Comparison of ENCODE assay signal across 28 mouse cellular contexts in the genomic region with DNA sequence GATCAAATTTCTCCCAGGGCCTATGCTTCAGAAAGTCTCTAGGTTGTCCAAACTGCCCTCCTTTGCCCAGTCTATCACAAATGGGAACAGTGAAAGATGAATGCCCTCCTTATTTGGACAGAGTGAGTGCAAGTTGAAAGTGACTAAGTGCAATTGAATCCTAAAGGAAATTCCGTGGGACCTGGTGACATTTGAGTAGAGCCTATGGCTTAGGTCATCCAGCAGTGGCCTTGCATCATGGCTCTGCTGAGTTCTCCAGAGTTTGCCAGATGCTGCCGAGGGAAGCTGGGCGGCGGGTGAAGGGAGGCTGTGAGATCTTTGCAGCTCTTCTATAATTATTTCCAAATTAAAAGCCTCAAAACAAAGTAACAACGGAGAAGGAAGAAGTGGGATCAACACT.
A peak's percentile ranks its signal among the peaks of the same experiment; 100 is the strongest.
DNase-seq lines count a peak whose midpoint lies in the region; ATAC-seq and TF ChIP-seq lines count a peak whose summit lies in the region.
"Had no signal": no experiment of that assay in that cellular context is flagged by ENCODE, and none has a peak within 500 bp of the region (broad histone marks: within the 10 kb centered on the region; RNA-seq: fewer than 3 reads in every experiment).

No protein-coding gene starts in this region.

- peak; percentile 26 to 27 for DNase-seq in adrenal gland, postnatal 36 days
- no peak for DNase-seq in adrenal gland, adult 8-10 months
- peak; percentile 89 for DNase-seq in 3T3-L1 (ENCODE audit: low read depth, low spot score)
- no peak for DNase-seq in Patski (ENCODE audit: low read depth, low spot score)
- DNase-seq in hindbrain, embryonic 11.5 days (ENCODE audit: low spot score), result no peak
- no peak for DNase-seq in cerebellum, adult 8-10 months
- DNase-seq: adrenal gland, postnatal 10 days; cerebellum, adult 18-20 months; gastrocnemius, postnatal 14 days; kidney, adult 18-20 months; kidney, postnatal 36 days; lung, embryonic 14.5 days; lung, postnatal 14 days; right cerebral cortex, adult 18-20 months; right cerebral cortex, postnatal 4 days; thymus, adult 2 months; thymus, postnatal 36 days had no signal

- no peak overlapping the region for H3K9ac ChIP-seq in limb, embryonic 15.5 days
- no peak overlapping the region for H3K9ac ChIP-seq in hindbrain, embryonic 11.5 days (ENCODE audit: low read depth, low read length)
- H3K9ac ChIP-seq: embryonic facial prominence, embryonic 15.5 days; forebrain, embryonic 13.5 days; heart, embryonic 15.5 days; kidney, embryonic 15.5 days; liver, embryonic 15.5 days; lung, embryonic 14.5 days; midbrain, embryonic 15.5 days; neural tube, embryonic 12.5 days had no signal

- H3K4me2 ChIP-seq in limb, embryonic 15.5 days, result no peak overlapping the region
- H3K4me2 ChIP-seq in hindbrain, embryonic 11.5 days (replicated peaks; ENCODE audit: low read depth, low read length), result no peak overlapping the region
- H3K4me2 ChIP-seq: embryonic facial prominence, embryonic 15.5 days; forebrain, embryonic 13.5 days; heart, embryonic 15.5 days; kidney, embryonic 15.5 days; liver, embryonic 15.5 days; lung, embryonic 14.5 days; midbrain, embryonic 15.5 days; neural tube, embryonic 12.5 days had no signal

- 0 out of 2 replicates have a peak overlapping the region, but pooled peaks have one; percentile 30 for H3K27ac ChIP-seq in limb, embryonic 15.5 days
- no peak overlapping the region for H3K27ac ChIP-seq in hindbrain, embryonic 11.5 days (ENCODE audit: low read depth, low read length)
- H3K27ac ChIP-seq: embryonic facial prominence, embryonic 15.5 days; forebrain, embryonic 13.5 days; kidney, embryonic 15.5 days; liver, embryonic 15.5 days; midbrain, embryonic 10.5 days; midbrain, embryonic 15.5 days; neural tube, embryonic 12.5 days had no signal

- no peak overlapping the region for H3K4me3 ChIP-seq in limb, embryonic 15.5 days
- H3K4me3 ChIP-seq in hindbrain, embryonic 11.5 days (ENCODE audit: low read depth, low read length), result no peak overlapping the region
- H3K4me3 ChIP-seq: embryonic facial prominence, embryonic 15.5 days; forebrain, embryonic 13.5 days; heart, embryonic 10.5 days; heart, embryonic 15.5 days; kidney, embryonic 15.5 days; liver, embryonic 15.5 days; midbrain, embryonic 10.5 days; midbrain, embryonic 15.5 days; neural tube, embryonic 12.5 days had no signal

- H3K9me3 ChIP-seq in limb, embryonic 15.5 days, result no peaks in the 10 kb centered on the region
- H3K9me3 ChIP-seq in hindbrain, embryonic 11.5 days (ENCODE audit: control insufficient read depth, low read length), result no peaks in the 10 kb centered on the region
- H3K9me3 ChIP-seq: embryonic facial prominence, embryonic 15.5 days; forebrain, embryonic 13.5 days; heart, embryonic 10.5 days; heart, embryonic 15.5 days; kidney, embryonic 15.5 days; liver, embryonic 15.5 days; midbrain, embryonic 10.5 days; midbrain, embryonic 15.5 days; neural tube, embryonic 12.5 days had no signal

- ATAC-seq in Patski, result peak; percentile 62
- no peak for ATAC-seq in limb, embryonic 15.5 days (ENCODE audit: insufficient number of reproducible peaks, low FRiP score, low TSS enrichment, low read depth)
- ATAC-seq in hindbrain, embryonic 11.5 days (ENCODE audit: low FRiP score), result no peak
- ATAC-seq: forebrain, embryonic 13.5 days; hindbrain, embryonic 16.5 days; midbrain, embryonic 15.5 days had no signal

- no peak for TF ChIP-seq CTCF in Patski (IDR thresholded peaks at IDR 0.05)

- POLR2A ChIA-PET in Patski (lab: Charles Lee), result no interaction called here

- no peaks in the 10 kb centered on the region for H3K36me3 ChIP-seq in limb, embryonic 15.5 days
- H3K36me3 ChIP-seq in hindbrain, embryonic 11.5 days (ENCODE audit: control insufficient read depth, insufficient read depth, low read length), result 0 out of 2 replicates have a peak, but pooled peaks cover 2% of the 10 kb centered on the region
- H3K36me3 ChIP-seq: embryonic facial prominence, embryonic 15.5 days; heart, embryonic 15.5 days; liver, embryonic 15.5 days; midbrain, embryonic 15.5 days had no signal

- peaks cover 29% of the 10 kb centered on the region for H3K4me1 ChIP-seq in limb, embryonic 15.5 days
- no peaks in the 10 kb centered on the region for H3K4me1 ChIP-seq in hindbrain, embryonic 11.5 days (replicated peaks; ENCODE audit: control insufficient read depth, insufficient read depth, low read length)
- H3K4me1 ChIP-seq: liver, embryonic 15.5 days had no signal

- in situ Hi-C loops in Patski (cut with MboI; ENCODE audit: low pct_unique_long_range_greater_than_20kb), result no loop called here

- CTCF ChIA-PET in Patski (lab: Charles Lee), result no interaction called here

- no peaks in the 10 kb centered on the region for H3K27me3 ChIP-seq in Patski
- H3K27me3 ChIP-seq in limb, embryonic 15.5 days, result no peaks in the 10 kb centered on the region
- H3K27me3 ChIP-seq in hindbrain, embryonic 11.5 days (ENCODE audit: control insufficient read depth, insufficient read depth, low read length), result no peaks in the 10 kb centered on the region
- H3K27me3 ChIP-seq: embryonic facial prominence, embryonic 15.5 days; forebrain, embryonic 13.5 days; heart, embryonic 15.5 days; kidney, embryonic 15.5 days; liver, embryonic 15.5 days; midbrain, embryonic 15.5 days; neural tube, embryonic 12.5 days had no signal

- WGBS in limb, embryonic 15.5 days, result 52% methylated on average over 5 of the region's 5 CpGs
- 79% methylated on average over 5 of the region's 5 CpGs for WGBS in hindbrain, embryonic 11.5 days

Comparison
In these comparisons a context has a peak if more than half of its experiments do, and no peak if none do; other contexts are left out.
1. DNase-seq: peak in adrenal gland, postnatal 36 days (2 of 2) and 3T3-L1 (single experiment); none in adrenal gland, adult 8-10 months (single experiment), Patski (single experiment), hindbrain, embryonic 11.5 days (single experiment) and cerebellum, adult 8-10 months (single experiment).